Mouse (Mus musculus) embryo, embryonic 11 days (tissue): Measurements from ENCODE around the gene Pde6b.
A peak's percentile ranks its signal among the peaks of the same experiment; 100 is the strongest.

ENCODE experiments used
- DNase-seq: peaks from one replicate; pipeline ENCODE4 v3.0.0-alpha.2; 2015

The Pde6b gene

DNA sequence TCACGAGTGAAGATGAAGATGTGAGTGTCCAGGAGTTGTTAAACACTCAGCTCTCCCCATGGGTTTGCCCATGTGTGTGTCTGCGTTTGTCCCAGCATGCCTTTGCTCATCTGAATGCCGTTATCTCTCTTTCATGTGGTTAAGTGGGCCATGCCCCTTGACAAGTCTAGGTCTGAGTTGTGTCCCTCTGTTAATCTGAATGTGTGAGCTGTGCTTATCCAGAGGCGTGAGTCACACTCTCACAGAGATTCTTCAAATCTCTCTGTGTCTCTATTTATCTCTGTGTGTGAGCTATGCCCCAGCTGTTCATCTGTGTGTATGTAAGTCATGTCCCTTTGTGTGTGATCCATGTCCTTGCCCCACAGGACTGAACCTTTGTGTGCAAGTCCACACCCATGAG is 15.3 kb downstream of the Pde6b start:
- DNase-seq: no peak

DNA sequence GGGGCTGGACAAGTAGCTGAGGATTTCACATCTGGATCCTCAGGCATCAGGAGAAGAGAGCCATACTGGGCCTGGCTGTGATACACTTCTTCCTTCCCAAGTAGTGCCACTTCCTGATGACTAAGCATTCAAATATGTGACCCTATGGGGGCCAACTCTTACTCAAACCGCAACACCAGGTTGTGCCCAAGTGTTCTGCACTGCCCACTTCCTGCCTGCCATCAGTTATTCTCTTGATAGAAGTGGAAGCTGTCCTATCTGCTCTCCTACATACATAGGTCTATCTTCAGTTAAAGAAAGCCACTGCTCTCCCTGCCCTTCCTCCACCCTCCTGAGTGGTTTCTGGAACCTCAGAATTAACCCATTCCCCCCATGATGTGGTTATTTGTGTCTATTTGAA is 17.3 kb downstream of the Pde6b start:
- no peak for DNase-seq

DNA sequence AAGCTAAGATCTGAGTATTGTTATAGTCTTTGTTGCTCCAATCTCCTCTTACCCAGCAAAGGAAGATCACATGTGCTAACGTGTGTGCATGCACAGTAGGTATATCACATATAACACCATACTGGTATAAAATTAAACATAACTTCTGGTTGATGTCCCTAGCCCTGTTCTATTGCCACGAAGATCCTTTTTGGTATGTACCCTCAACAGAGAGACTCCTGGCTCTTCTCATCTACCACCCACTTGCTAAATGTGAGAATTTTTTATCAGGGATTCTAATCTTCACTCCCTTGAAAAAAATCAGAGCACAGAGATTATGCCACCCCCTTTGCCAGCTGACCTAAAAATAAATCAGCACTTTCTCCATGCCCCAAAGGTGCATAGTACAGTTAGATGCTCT is 18.8 kb downstream of the Pde6b start:
- DNase-seq: no peak

DNA sequence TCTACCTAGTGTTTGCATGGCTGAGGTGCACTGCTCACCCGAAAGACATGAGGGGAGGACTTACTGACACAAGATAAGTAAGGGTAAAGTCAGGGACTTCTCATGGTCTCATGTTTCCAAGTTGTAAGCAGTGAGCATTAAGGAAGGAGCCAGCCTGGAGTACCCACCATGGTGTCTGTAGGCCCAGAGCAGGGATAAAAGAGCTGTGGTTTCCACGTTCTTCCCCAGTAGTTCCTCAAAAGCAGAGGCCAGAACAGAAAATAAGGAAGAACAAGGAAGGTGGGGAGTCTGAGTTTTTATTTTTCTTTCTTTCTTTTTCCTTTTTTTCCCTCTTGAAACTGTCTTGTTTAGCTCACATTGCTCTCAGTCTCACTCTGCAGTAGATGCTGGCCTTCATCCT is 26.5 kb downstream of the Pde6b start:
- no peak for DNase-seq

DNA sequence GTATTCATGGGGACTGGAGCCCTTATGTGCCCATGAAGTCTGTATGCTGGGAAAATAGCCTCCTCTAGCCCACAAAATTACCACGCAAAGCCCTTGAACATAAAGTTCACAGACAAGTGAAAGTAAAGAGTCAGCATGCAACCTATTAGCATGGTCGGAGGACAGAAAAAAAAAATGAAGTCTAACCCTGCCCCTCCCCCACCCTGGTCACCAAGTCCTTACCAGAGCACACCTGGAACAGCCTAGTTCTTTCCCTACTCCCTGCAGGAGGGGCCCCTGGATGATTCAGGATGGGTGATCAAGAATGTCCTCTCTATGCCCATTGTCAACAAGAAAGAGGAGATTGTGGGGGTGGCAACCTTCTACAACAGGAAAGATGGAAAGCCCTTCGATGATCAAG is 34.5 kb downstream of the Pde6b start:
- DNase-seq: no peak

DNA sequence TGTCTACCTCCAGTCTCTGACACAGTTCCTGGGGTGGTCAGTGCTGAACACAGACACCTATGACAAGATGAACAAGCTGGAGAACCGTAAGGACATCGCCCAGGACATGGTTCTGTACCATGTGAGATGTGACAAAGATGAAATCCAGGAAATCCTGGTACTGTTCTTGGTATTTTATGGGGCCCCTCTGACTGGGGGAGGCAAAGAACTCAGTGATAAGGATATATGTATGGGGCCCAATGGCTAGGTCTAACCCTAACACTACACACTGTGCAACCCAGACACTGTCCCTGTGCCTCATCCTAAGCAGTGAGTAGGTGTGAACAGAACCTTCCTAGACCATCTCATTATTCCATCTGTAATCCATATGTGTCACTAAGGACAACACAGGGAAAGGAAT is 35.2 kb downstream of the Pde6b start:
- DNase-seq: no peak

DNA sequence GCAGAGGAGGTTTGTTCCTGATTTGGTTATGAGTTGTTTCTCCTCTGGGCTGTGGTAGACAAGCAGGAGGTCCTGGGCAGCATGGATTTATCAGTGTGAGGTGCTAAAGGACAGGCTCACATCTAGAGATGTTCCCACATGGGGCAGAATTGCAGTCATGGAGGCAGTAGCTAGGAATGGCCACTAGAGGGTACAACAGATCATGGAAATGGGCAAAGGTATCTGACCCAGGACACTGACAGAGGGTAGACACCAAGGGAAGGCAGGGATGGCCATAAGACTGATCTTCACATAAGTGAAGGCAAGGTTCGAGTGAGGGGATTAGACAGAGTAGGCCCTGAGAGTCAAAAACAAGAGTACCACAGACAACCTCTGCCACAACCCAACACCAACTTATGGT is 39.0 kb downstream of the Pde6b start:
- peak; percentile 54 for DNase-seq

DNA sequence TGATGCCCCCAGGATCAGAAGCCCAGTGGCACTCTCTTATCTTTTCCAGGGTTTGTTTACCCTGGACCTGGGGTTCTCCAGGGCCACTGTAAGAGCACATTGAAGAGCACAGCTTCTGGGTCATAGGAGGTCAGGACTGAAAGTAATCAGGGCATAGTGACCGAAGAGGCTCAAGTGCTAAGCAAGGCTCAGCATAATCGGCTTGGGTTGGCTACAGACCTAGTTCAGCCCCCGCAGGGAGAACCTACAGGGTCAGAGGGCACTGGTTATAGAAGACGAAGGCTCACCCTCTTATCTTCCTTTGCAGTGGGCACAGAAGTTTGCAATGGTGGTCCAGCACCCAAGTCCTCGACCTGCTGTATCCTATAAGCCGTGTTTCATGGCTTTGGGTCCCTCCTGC is 43.0 kb downstream of the Pde6b start:
- DNase-seq: no peak

DNA sequence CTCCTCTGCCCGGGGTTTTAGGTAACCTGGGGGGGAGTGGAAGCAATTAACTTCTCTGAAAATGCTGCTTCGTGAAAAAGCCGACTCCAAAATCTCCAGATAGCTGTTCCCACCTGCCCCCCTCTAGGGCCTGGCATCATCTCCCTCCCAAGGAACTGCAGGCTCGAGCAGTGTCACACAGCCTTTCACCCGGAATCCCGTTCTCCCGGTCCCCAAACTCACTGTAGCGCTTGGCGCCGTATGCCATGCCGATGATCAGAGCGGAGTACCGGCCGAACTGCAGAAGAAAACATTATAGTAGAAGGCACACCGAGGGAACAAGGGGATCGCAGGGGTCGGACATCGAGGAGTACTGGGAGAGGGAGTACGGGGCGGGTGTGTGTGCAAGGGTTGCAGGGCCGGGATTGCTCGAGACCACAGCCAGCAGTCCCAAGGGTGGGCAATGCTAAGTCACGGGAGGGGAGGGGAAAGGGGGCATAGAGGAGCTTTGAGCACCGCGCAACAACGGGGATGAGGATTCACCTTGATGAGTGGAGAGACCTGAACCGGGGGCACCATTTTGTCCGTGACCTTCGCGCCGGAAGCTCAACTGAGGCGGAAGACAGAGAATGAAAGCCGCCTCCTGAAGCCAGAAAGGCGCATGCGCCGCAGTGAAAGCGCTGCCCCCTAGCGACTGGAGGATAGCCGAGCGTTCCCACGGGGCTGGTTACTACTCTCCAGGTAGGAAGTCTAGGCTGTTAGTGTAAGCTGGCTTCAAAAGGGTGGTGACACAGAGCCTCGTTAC is 45.8 kb downstream of the Pde6b start, which contains the start of gene Atp5k:
Gene Atp5k (minus strand): TSS at position 645 of the 784 bp plus-strand sequence.
- peak; percentile 95 for DNase-seq

DNA sequence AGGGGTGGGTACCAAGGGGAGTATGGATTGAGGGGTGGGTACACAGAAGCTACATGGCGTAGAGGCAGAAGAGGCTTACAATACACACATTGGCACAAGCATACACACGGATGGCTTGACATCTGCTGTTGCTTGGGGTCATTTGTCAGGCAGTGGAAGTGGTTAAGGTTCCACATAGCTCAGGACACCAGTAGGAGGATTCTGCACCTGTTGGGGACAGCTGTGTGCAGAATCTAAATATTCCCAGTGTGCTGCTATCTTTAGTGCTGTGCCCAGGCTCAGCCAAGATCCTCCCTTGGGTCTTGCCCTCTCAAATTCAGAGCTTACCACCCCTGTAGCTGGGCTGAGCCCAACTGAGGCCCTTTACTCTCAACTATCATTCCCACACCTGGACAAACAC is 47.9 kb downstream of the Pde6b start:
- DNase-seq: no peak

DNA sequence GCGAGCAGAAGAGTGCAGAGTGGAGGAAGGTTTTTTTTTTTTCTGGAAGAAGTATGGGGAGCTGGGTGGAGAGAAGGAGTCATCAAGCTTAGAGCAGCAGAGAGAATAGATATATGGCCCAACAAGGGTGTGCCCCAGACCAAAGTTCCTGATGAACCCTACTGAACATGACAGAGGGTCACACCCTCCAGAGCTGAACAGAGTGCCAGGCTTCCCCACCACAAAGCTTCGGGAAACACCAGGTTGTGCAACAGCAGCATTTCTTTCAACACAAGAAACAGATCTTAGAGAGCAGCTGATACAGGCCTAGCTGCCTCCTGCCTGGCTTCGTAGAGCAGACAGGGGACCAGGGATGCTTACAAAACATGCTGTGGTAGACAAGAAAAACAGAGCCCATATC is 58.8 kb downstream of the Pde6b start:
- no peak for DNase-seq

DNA sequence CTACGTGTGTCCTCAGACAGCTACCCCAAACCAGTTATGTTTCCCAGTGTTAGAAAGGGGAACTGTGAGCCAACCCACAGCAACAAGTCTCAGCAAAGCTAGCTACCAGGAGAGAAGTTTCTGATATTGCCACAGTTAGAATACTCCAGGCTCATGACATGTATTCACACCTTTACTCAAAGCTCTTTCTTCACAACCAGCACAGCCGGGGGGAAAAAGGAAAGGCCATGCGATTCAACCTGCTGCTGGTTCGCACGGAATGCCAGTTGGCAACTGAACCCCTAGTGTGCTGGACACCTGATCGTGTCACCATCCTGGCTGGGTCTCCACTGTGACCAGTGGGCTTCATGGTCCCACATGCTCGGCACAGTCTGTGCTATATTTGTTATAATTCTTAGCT is 59.7 kb downstream of the Pde6b start:
- no peak for DNase-seq

DNA sequence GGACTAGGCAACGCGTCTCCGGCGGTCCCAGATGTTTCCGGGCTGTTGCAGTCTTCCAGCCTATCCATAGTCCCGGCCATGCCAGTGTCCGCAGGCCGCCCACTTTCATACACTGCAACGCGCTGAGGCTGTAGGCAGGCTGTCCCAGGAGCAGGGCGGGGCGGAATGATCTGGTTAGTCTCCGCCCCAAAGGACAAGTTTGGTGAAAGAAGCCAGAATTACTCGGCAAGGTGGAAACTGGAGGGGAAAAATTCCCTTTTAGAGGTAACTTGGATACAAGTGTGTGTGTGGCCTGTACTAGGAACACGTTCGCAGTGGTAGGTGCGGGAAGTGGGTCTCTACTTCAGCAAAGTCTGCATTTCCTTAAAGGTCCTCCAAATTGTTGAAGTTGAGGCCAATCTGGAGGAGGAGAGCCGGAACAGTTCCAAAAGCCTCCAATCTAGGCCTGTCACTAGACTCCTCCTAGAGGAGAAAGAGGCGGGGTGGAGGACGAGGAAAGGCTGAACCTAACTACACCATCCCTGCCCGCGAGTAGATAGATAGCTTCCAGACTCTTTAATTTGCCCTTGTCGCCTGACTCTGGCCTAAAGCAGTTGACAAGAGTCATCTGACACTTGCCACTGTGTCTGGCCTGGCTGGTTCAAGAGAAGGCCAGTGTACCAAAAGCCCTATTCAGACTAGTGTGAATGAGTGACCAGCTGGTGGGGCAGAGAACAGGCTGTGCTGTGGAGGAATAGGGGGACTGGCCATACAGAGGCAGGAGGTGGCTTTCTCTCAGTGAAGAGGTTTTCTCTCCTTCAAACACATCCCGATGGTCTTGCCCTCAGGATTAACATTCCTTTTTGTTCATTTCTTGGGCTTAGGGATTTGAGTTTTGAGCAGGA is 60.8 kb downstream of the Pde6b start, which contains the start of gene Mfsd7a:
Gene Mfsd7a (minus strand): TSS at position 107 of the 884 bp plus-strand sequence.
- DNase-seq: peak; percentile 82

DNA sequence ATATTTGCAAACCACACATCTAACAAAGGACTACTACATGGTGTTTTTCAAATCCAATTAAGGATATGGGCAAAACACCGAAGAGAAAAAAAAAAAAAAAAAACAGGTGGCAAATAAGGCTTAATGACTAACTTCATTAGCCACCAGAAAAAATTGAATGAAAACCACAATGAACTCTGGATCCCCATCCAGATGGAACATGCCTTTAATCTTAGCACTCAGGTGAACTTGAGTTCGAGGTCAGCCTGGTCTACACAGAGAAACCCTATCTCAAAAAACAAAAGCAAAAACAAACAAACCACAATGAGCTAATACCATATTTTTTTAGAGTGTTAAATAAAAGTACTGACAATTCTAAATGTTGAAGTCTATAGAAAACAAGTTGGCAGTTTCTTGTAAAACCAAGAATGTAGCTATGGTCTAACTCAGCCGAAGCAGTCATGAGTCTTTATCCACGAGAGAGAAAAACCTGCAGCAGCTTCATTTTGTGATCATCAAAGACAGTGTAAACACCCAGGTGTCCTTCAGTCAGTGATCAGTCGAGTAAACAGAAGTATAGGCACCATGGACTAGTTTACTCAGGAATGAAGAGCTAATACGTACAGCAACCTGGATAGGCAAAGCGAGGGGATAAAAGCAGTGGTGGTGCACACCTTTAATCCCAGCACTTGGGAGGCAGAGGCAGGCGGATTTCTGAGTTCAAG is 62.8 kb downstream of the Pde6b start:
- DNase-seq: no peak

DNA sequence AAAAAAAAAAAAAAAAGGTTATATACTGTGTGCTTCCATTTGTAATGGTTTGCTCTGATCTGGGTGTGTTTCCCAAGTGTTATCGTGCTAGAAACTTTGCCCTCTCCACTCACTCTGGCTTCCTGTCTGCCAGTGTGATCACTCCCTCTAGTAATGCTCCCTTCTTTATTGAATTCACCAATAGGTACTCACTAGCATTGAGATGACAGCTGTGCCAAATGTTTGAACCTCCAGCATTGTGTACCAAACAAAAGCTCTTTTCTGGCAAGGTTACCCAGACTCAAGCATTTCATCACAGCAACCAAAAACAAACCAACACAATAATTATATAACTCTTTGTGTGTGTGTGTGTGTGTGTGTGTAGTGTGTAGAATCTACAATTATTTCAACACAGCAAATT is 63.4 kb downstream of the Pde6b start:
- no peak for DNase-seq

DNA sequence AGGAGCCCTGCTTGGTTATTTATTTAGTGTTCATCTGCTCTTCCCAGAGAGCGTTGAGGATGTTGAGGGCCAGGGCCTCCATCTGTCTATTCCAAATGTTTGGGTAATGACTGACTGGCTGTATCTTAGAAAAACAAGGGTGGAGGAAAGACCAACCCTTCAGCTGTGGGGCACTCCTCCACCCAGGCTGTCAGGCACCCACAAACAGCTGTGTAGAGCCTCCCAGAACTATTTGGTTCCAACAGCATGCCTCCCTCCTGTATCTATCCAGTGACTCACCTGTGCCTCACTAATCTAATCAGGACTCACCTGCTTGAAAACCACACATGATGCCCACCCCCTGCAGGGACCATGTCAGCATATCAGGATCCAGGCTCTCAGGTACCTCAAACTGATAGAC is 64.2 kb downstream of the Pde6b start:
- no peak for DNase-seq

DNA sequence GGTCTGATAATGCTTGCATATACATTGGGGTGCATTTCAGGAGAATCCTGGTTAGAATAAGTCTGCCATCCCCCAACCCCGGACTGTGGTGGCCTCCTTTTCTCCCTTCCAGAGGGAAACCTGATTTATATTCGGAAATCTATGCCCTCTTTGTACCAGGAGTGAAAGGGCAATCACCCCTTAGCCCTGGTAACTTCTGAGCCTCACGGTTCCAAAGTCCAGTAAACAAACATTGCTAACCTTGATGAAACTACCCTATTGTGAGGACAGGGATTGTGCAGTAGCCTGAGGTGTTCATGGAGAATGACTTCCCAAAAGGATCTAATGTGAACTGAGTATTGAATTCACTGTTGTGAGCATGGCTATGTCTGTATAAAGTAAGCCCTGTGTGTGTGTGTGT is 65.9 kb downstream of the Pde6b start:
- DNase-seq: no peak

DNA sequence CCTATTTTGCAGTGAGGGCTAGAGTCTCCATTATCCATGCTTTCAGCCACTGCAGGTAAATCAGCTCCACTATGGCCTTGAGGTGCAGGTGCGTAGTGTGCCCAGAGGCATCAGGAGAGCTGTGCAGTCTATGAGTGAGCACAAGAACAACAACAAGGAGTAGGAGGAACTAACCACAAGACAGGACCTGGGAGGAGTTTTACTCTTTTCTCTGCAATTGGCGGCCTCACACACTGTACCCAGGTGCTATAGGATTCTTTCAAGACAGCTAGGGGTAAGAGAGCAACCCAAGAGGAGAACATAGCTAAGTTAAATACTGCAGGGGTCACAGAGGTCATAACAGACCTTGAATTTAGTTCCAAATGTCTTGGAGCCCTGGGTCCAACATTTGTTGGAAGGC is 70.5 kb downstream of the Pde6b start:
- DNase-seq: no peak

DNA sequence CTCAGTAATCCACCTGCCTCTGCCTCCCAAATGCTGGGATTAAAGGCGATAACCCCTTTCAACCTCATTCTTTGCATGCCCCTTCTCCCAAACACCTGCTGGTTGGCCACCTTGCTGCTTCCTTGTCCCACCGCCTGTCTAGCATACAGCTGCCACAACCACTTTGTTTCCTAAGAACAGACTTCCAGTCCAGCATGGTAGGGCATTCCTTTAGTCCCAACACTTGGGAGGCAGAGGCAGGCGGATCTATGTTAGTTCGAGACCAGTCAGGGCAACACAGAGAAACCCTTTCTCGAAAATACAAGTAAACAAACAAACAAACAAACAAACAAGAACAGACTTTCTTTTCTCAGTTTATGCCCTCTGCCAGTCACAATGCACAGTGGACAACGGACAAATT is 72.3 kb downstream of the Pde6b start:
- peak; percentile 1 for DNase-seq

DNA sequence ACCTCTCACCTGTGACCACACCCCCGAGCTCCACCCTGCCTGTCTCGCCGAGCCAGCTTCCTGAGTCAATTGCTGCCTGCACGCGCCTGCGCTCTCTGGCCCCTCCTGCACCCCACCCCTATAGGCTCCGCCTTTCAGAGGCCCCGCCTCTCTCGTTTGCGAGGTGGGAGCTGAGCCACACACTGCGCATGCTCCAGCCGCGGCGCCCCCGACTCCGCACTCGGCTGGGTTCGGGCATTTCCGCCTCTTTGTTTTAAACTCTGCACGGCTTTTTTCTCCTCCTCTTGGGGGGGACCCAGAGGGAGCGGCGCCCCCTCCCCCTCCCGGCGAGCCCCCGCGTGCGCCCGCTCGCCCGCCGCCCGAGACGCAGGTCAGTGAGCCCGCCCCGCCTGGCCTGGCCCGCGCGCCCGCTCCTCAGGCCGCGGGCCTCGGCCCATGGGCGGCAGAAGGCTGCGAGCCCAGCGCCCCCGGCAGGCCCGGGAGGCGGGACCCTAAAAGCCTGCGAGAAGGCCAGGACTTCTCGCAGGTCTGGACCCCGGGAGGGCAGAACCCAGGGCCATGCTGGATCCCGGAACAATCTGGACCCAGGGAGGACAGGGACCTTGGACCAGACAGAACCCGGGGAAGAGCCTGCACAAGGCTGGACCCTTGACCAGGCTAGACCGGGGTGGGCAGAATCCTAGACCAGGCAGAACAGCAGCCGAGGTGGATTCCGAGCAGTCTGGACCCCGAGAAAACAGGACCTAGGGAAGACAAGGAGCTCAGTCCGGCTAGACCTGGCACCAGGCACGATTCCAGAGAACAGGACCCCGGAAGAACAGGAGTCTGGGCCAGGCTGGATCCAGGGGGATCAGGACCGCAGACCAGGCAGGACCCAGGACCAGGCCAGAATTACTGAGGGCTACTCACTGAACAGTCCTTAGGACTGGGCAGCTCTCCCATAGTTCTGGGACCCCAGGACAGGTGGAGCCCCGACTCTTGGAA is 73.2 kb downstream of the Pde6b start, which contains the start of gene Pcgf3:
Gene Pcgf3 (plus strand): TSS at position 151 of the 984 bp plus-strand sequence.
- DNase-seq: peak; percentile 98

DNA sequence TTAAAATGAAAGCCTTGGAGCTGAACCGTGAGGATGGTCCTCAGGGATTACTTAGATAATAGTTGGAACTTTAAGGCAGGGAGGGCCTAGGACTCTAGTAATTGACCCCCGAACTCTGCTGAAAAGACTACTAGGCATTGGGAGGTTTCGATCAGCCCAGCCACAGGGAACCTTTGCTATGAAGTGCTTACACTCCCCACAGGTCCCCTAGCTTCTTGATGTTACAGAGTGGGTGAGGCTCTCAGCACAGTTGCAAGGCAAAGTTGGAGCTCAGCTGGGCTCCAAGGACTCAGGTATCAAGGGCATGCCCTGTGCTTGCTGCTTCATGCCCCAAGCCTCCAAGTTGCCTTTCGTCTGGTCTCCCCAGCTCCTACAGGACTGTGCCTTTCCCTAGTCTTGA is 74.3 kb downstream of the Pde6b start:
- DNase-seq: no peak
